Mouse (Mus musculus) kidney, adult 9 months (tissue): ENCODE measurements around the gene Sec24a.
"Not testable (repeated sequence)": the region's sequence is repeated elsewhere in the genome, so short reads cannot be mapped to it uniquely, and the experiment has no call there.

ENCODE experiments used
- DNase-seq: peaks from one replicate; pipeline ENCODE4 v3.0.0; 2022

Gene Sec24a

GRCm38 (mm10) chr11:51681324-51681975 lies 82.0 kb downstream of the Sec24a start:
- peak; percentile 92 for DNase-seq

GRCm38 (mm10) chr11:51679466-51679865 lies 84.0 kb downstream of the Sec24a start:
- DNase-seq, result no peak

- DNase-seq, result no peak
Observed at GRCm38 (mm10) chr11:51677737-51678418, 85.6 kb downstream of the Sec24a start.

- DNase-seq, result no peak
Observed at GRCm38 (mm10) chr11:51675386-51675785, 88.0 kb downstream of the Sec24a start.

- DNase-seq, result no peak
Observed at GRCm38 (mm10) chr11:51673291-51673690, 90.1 kb downstream of the Sec24a start.

- no peak for DNase-seq
Observed at GRCm38 (mm10) chr11:51671376-51671775, 92.1 kb downstream of the Sec24a start.

GRCm38 (mm10) chr11:51670846-51671245 lies 92.6 kb downstream of the Sec24a start:
- peak; percentile 54 for DNase-seq

- not testable (repeated sequence) for DNase-seq
Observed at GRCm38 (mm10) chr11:51664747-51665146, 98.7 kb downstream of the Sec24a start.

- DNase-seq, result no peak
Observed at GRCm38 (mm10) chr11:51662632-51663031, 100.8 kb downstream of the Sec24a start.

GRCm38 (mm10) chr11:51661867-51662365 lies 101.5 kb downstream of the Sec24a start:
- DNase-seq, result peak; percentile 64

GRCm38 (mm10) chr11:51658705-51659104 lies 104.7 kb downstream of the Sec24a start:
- peak; percentile 97 for DNase-seq

- DNase-seq, result no peak
Observed at GRCm38 (mm10) chr11:51658291-51658690, 105.1 kb downstream of the Sec24a start.

- peak; percentile 91 for DNase-seq
Observed at GRCm38 (mm10) chr11:51656798-51657521, 106.5 kb downstream of the Sec24a start.

GRCm38 (mm10) chr11:51654891-51655290 lies 108.5 kb downstream of the Sec24a start:
- no peak for DNase-seq

- no peak for DNase-seq
Observed at GRCm38 (mm10) chr11:51653736-51654135, 109.7 kb downstream of the Sec24a start.

GRCm38 (mm10) chr11:51652889-51653418 lies 110.5 kb downstream of the Sec24a start:
- peak; percentile 60 for DNase-seq

- DNase-seq, result peak; percentile 76
Observed at GRCm38 (mm10) chr11:51650691-51651515, 112.5 kb downstream of the Sec24a start, which contains the start of the genes N4bp3 and D930048N14Rik. Gene N4bp3, minus strand, starts transcription at chr11:51650842. Gene D930048N14Rik, plus strand, starts transcription at chr11:51650954.

GRCm38 (mm10) chr11:51650261-51650660 lies 113.2 kb downstream of the Sec24a start:
- DNase-seq, result no peak

GRCm38 (mm10) chr11:51649889-51650199 lies 113.6 kb downstream of the Sec24a start:
- DNase-seq, result no peak

- no peak for DNase-seq
Observed at GRCm38 (mm10) chr11:51649111-51649888, 114.1 kb downstream of the Sec24a start.

- DNase-seq, result peak; percentile 36
Observed at GRCm38 (mm10) chr11:51648566-51648965, 114.9 kb downstream of the Sec24a start.
